Mouse (Mus musculus): ENCODE results near the gene Tubb2a.

Tubb2a gene

DNA sequence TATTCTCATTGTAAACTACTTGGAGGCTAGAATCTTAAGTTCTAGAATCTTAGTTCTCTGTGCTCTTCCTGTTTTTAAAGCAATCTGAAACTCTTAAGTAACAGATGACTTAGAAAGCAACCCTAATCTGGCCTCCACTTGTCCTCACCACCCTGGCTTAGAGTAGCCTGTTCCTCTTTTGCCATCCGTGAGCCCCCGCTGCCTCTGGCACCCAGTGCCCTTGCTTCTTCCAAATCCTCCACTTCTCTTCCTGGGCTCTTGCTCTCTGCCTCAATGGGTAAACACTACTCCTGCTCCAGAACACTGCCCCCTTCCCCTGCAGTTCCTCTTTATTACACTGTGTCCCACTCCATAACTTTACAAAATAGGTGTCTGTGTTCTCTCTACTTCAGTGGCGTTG, 26.1 kb downstream of the Tubb2a start:
- no peak for DNase-seq (ENCODE audit: low spot score)

- no peak for DNase-seq (ENCODE audit: low spot score)
These were observed 27.3 kb downstream of the Tubb2a start for GRCm38 (mm10) chr13:34050479-34050878.

DNA sequence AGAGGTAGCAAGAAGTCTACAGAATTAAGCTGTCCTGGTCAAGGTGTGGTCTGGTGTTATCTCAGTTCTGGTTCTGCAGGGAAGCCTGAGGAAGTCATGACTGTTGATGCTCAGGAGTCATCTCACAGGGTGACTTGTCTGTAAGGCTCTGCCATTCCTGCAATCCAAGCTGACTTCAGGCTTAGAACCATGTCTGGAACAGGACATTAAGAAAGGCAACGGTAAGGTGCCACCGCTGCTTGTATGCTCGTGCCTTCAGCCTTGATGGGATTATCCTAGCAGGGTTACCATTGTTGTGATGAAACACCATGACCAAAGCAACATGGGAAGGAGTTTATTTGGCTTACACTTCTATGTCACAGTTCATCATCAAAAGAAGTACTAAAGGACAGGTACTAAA, 30.3 kb downstream of the Tubb2a start:
- DNase-seq (ENCODE audit: low spot score) = no peak

GRCm38 (mm10) chr13:34046421-34047012, 31.3 kb downstream of the Tubb2a start:
- DNase-seq (ENCODE audit: low spot score) = peak; percentile 83

GRCm38 (mm10) chr13:34045511-34046249, 32.1 kb downstream of the Tubb2a start:
- no peak for DNase-seq (ENCODE audit: low spot score)

DNA sequence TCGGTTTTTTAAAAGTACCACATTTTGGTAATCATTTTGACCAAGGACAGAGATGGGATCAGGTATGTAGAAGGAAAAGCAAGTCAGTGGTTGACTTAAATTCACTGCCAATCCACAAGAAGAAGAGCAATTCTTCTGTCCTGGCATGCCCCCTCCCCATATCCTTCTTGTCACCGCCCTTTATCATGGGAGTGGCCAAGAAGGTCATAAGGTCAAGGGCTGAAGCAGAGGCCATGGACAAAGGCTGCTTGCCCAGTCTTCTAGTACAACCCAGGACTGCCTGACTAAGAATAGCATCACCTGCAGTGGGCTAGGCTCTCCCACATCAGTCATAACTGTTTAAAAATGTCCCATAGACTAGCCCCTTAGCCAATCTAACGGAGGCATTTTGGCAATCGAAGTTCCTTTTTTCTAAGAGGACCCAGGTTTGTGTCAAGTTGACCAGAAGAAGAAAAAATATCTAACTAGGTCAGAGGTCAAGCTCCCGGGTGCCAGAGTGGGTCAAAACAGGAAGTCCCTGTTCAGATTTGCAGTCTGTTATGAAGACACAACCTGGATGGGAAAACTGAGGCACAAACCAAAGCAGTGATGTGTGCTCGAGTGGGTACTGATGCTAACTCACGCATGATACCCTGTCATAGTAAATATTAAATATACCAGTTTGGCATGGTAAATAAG, 34.0 kb downstream of the Tubb2a start:
- DNase-seq (ENCODE audit: low spot score) = no peak

DNA sequence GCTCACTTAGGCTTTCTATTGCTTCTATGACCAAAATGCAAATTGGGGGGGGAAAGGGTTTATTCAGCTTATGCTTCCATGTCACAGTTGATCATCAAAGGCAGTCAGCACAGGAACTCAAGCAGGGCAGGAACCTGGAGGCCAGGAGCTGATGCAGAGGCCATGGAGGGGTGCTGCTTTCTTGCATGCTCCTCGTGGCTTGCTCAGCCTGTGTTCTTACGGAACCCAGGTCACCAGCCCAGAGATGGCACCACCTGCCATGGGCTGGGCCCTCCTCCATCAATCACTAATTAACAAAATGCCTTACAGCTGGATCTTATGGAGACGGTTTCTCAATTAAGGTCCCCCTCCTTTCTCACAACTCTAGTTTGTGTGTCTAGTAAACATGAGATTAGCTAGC, 37.7 kb downstream of the Tubb2a start:
- DNase-seq (ENCODE audit: low spot score) = no peak

DNA sequence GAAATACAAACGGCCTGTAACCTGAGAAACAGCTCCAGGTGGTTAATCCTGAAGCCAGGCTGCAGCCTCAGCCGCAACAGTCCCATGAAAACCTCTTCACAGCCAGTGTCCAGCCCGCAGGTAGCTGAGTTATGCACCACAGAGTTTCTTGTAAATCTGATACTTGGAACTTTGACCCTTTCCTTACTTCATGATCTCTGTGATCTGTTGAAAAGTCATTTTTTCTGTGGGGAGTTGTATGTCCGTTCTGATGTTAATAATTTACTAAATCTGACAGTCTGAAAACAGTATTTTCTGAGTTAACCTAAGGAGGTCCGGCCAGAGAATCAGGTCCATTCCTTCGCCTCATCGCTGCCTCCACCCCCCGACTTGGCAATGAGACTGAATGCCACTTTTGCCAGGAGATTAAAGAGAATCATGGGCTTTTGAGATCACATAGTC, 38.9 kb downstream of the Tubb2a start:
- DNase-seq (ENCODE audit: low spot score) = no peak

DNA sequence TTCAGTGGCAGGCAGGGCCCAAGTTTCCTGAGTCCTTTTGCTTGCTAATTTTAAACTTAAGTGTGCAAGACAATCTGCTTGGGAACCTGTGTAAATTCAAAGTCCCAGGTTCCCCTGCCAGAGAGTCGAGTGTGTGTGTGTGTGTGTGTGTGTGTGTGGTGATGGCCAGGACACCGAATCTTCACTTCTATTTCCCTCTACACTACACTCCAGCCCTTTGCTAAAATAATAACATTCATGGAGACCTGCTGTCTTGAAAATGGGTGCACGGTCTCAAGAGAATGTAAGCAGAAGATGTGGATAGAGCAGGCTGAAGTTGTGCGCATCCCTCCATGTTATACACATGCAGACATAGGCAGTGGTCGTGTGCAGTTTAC, 39.8 kb downstream of the Tubb2a start:
- DNase-seq (ENCODE audit: low spot score) = no peak

DNA sequence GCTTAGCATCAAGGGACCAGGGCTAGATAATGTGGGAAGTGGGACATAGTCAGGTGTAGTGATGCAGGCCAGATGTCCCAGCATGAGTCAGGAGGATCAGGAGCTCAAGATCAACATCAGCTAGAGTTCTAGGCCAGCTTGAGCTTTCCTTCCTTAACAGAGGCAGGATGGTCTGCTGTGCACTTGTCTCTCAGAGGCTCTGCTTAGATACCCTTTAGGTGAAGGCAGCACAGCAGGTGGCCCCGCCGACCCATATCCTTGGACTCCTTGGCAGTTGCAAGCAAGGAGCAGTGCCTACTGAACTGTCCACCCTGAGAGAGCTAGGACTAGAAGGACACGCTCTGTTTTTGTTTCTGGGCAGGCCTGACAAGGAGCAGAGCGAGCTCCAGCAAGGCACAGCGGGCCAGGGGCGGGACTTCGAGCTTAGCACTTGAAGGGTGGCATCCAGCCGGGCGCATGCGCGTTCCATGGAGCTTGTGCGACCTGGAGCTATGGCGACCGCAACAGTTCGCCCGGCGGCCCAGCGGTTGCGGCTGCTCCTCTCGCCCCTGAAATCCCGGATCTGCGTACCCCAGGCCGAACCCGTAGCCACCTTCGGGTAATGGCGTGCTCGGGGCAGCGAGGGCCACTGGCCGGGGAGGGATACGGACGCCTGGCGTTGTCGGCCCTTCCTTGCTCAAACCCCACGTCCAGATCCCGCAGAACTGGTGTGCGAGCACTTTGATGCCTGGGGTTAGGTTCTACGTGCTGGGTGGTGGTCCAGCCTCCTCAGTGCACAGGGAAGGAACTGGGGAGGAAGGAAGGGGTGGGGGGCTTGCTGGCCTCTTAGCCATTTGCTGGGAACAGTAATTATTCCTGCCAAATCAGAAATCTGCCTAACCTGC, 40.4 kb downstream of the Tubb2a start, which contains the start of gene Bphl:
Bphl (plus strand) TSS at position 426 of the 884 bp plus-strand sequence.
- peak; percentile 83 for DNase-seq (ENCODE audit: low spot score)

DNA sequence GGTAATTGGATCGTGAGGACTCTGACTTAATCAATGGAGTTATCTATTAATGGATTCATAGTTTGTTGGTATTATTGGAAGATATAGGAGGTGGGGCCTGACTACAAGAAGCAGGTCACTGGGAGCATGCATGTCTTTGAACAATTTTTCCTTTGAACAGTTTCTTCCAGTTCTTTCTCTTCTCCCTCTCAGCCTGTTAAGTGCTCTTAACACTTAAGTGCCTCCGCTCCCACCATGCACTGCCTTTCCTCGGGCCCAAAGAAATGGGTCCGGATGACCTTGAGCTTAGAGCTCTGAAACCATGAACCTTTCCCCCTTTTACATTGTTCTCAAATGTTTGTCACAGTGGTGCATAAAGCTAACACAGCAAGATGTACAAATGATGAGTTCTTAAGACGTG, 41.1 kb downstream of the Tubb2a start:
- DNase-seq (ENCODE audit: low spot score) = no peak

GRCm38 (mm10) chr13:34035424-34035823, 42.4 kb downstream of the Tubb2a start:
- DNase-seq (ENCODE audit: low spot score) = no peak

GRCm38 (mm10) chr13:34032041-34032440, 45.8 kb downstream of the Tubb2a start:
- no peak for DNase-seq (ENCODE audit: low spot score)
